Mouse (Mus musculus) embryonic fibroblast, embryonic 13.5 days (primary cell): ENCODE measurements around the gene Fancc. TPM values are rescaled to one million over a fixed set of nuclear protein-coding genes. Genes with fewer than 3 reads are reported as not detected.

ENCODE experiments used
- H3K27ac ChIP-seq: 2 replicates; pipeline ENCODE4 v1.5.1; 2012; ENCODE audit warnings: low read length, control low read depth, inconsistent platforms; ENCODE audit not compliant: insufficient read depth
- H3K4me1 ChIP-seq: 2 replicates; pipeline ENCODE4 v1.6.1; 2011; ENCODE audit warnings: low read length; ENCODE audit not compliant: control insufficient read depth, insufficient read depth
- H3K4me3 ChIP-seq: 2 replicates; pipeline ENCODE4 v1.5.1; 2011; ENCODE audit warnings: mild to moderate bottlenecking, control low read depth, low read length; ENCODE audit not compliant: insufficient read depth
- CTCF ChIP-seq: IDR thresholded peaks from 2 replicates; pipeline ENCODE4 v1.5.1; 2011; ENCODE audit warnings: mild to moderate bottlenecking, control low read depth, low read length, moderate library complexity, borderline replicate concordance; ENCODE audit not compliant: insufficient read depth
- POLR2A ChIP-seq: IDR thresholded peaks from 2 replicates; pipeline ENCODE4 v1.6.1; 2011; ENCODE audit warnings: low read depth, mild to moderate bottlenecking, control low read depth, low read length, moderate library complexity
- polyA plus RNA-seq: library from polyadenylated mRNA; stranded (reverse); fragments of >200 nt; gene quantifications from 2 replicates; pipeline ENCODE4 v1.2.4, GENCODE M21; 2011; ENCODE audit warnings: low read depth; ENCODE audit not compliant: missing spikeins, insufficient read length

Fancc gene
- polyA plus RNA-seq, 1 experiment: 9.3 TPM

DNA sequence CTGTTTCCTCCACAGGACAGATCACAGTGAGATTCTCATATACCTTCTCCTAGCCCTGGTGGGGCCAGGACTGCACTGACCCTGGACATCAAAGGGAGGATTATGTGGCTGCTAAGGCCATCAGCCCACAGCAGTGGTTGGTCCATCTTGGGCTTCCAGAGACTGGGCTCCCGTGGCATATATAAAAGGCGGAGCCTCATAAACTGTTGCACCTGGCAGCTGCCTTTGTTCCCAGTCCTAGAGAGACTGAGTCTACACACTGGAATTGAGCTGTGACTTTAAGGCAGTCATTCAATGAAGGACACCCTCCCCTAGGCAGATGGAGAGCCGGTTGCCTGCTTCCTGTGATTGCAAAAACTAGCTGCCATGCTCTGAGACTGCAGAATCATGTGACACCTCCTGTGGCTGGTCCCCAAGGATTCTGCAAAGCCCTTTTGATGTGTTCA lies 195.3 kb downstream of the Fancc start:
- TF ChIP-seq CTCF: no peak
- TF ChIP-seq POLR2A: no peak
- H3K4me1 ChIP-seq: peaks cover 6% of the 10 kb centered on the region; the same call in 1 of the 2 replicates
- no peak overlapping the region for H3K27ac ChIP-seq
- no peak overlapping the region for H3K4me3 ChIP-seq

GRCm38 (mm10) chr13:63300929-63301328 lies 196.1 kb downstream of the Fancc start:
- TF ChIP-seq CTCF: no peak
- no peak for TF ChIP-seq POLR2A
- H3K27ac ChIP-seq: no peak overlapping the region
- no peak overlapping the region for H3K4me3 ChIP-seq
- H3K4me1 ChIP-seq: peaks cover 6% of the 10 kb centered on the region; the same call in 1 of the 2 replicates

DNA sequence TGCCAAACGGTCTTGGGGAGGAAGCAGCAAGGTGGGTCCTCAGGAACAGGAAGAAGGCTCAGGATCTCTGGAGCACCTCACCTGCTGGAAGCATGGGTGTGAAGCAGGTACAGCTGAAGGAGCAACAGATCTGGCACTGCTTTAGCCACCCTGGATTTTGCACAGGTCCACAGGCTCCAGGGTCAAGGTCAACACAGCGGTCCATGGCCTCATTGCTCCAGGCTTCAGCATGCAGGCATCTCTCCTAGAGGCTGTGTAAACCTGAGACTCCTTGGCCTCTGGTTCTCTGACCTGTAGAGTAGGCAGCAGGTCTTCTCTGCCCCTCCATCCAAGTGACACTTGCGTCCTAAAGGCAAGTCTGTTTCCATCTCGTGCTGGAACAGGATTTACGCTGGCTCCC lies 198.1 kb downstream of the Fancc start:
- H3K27ac ChIP-seq: no peak overlapping the region
- no peak overlapping the region for H3K4me3 ChIP-seq
- H3K4me1 ChIP-seq: peaks cover 2% of the 10 kb centered on the region; the same call in 1 of the 2 replicates
- TF ChIP-seq CTCF: no peak
- no peak for TF ChIP-seq POLR2A

- no peak overlapping the region for H3K27ac ChIP-seq
- H3K4me3 ChIP-seq: no peak overlapping the region
- no peak for TF ChIP-seq CTCF
- no peak for TF ChIP-seq POLR2A
- peaks cover 7% of the 10 kb centered on the region; the same call in 1 of the 2 replicates for H3K4me1 ChIP-seq
Observed at GRCm38 (mm10) chr13:63297933-63298332, 199.1 kb downstream of the Fancc start.

GRCm38 (mm10) chr13:63297003-63297402 lies 200.1 kb downstream of the Fancc start:
- Histone ChIP-seq H3K27ac (no peak overlapping the region), H3K4me1 (0 out of 2 replicates have a peak, but pooled peaks cover 7% of the 10 kb centered on the region), H3K4me3 (no peak overlapping the region)
- no peak for TF ChIP-seq CTCF
- TF ChIP-seq POLR2A: no peak

DNA sequence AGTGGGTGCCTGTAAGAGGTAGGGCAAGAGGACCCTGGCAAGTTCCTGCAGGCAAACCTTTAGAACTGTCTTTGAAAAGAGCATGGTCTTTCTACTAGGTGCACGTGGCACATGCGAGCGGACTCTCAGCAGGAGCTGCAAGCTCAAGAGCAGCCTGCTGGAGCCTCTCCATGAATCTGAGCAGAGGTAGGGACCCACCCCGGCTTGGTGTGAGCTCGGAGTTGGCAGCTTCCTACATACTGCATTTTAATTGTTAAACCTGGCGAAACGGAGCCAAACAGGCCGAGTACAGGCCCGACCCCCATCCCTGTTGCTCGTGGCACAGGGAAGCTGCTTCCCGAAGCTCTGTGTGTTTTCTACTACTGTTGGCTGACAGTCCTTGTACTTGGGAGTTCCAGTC lies 200.8 kb downstream of the Fancc start:
- H3K4me3 ChIP-seq: no peak overlapping the region
- H3K27ac ChIP-seq: no peak overlapping the region
- 0 out of 2 replicates have a peak, but pooled peaks cover 7% of the 10 kb centered on the region for H3K4me1 ChIP-seq
- TF ChIP-seq CTCF (no peak), POLR2A (no peak)

DNA sequence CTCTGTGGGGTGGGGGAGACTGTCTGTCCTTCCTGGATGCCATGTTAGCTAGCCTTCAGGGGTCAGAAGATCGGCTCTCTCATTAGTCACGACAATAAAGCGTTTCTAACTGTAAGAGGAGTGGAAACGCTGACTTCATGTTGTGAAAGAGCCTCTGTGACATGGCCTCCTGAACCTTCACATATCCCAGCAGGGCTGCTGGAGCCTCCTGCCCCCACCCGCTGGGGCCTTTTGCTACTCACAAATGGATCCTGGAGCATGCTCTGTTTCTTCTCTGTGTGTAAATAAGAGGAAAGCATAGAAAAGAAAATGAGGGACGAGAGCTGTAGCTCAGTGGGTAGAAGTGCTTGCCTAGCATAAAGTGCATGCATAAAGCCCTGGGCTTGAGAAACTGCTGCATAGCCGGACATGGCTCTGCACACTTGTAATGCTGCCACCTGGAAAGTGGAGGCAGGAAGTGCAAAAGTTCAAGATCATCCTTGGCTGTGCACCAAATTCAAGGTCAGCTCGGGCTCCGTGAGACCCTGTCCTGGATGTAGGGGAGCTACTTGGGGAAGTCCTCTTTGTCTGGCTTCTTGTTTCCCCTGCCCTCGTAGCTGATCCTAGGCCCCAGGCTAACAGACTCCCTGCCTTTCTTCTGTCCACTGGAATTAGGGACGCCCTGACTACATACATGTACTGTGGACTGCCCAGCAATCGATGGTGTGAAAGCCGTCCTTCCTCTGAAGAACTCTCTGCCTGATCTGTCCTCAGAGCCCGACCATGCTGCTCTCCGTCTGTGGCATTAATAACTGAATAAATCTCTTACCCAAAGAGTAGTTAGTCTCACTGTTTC lies 202.5 kb downstream of the Fancc start:
- TF ChIP-seq CTCF (no peak), POLR2A (no peak)
- peaks cover 7% of the 10 kb centered on the region; the same call in 1 of the 2 replicates for H3K4me1 ChIP-seq
- H3K27ac ChIP-seq: peak overlapping the region; percentile 35

GRCm38 (mm10) chr13:63293647-63294046 lies 203.4 kb downstream of the Fancc start:
- H3K4me1 ChIP-seq: peaks cover 7% of the 10 kb centered on the region; the same call in 1 of the 2 replicates

More for the DNA sequence above, 202.5 kb downstream of the Fancc start:
- H3K4me3 ChIP-seq: no peak overlapping the region

DNA sequence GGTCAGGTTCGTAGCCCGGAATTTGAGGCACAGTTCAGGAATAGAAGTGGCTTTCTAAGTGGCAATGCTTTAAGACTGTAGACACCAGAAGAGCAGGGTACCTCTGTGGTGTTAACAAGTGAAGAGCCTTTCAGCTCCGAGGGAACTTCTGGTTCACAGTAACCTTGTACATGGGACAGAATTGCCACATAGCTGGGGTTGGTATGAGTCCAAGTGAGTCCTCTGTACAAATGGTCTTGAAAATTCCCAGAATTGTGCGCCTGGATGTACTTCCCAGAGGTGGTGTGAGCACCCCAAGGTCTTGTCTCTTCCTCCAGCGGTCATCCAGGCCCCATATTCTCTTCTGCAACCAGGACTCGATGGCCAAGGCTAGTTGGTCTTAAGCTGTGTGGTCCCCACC lies 206.1 kb downstream of the Fancc start:
- H3K4me1 ChIP-seq: peaks cover 7% of the 10 kb centered on the region; the same call in 1 of the 2 replicates
- H3K4me3 ChIP-seq: no peak overlapping the region
- TF ChIP-seq POLR2A (no peak), CTCF (no peak)
- no peak overlapping the region for H3K27ac ChIP-seq

More at GRCm38 (mm10) chr13:63293647-63294046, 203.4 kb downstream of the Fancc start:
- H3K4me3 ChIP-seq: no peak overlapping the region
- H3K27ac ChIP-seq: peak overlapping the region; percentile 35
- TF ChIP-seq CTCF (no peak), POLR2A (no peak)

- TF ChIP-seq POLR2A: no peak
- TF ChIP-seq CTCF: no peak
- no peak overlapping the region for H3K27ac ChIP-seq
- H3K4me1 ChIP-seq: peaks cover 7% of the 10 kb centered on the region; the same call in 1 of the 2 replicates
- H3K4me3 ChIP-seq: no peak overlapping the region
Observed at GRCm38 (mm10) chr13:63290126-63290525, 207.0 kb downstream of the Fancc start.

DNA sequence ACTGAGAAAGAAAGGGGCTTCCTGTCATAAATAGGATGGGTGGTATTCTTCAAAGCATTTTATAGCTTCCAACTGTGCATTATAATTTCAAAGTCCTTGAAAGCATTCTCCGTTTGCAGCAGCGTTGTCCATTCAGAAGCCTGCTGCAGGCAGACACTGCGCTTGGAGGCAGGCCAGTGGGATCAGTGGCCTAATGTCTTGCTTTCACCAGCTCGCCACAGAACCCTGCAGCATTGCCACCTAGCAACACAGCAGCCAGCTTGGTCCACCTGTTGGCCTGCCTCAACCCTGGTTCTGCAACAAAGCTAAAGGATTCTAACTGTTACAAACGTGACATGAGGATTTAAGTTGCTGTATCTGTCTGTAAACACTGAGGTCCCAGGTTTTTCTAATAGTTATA lies 207.4 kb downstream of the Fancc start:
- no peak overlapping the region for H3K4me3 ChIP-seq
- TF ChIP-seq POLR2A (no peak), CTCF (no peak)
- peaks cover 7% of the 10 kb centered on the region; the same call in 1 of the 2 replicates for H3K4me1 ChIP-seq
- no peak overlapping the region for H3K27ac ChIP-seq
